Mouse (Mus musculus): ENCODE results near the gene Prdx6b. TPM values are rescaled to one million over a fixed set of nuclear protein-coding genes. Genes with fewer than 3 reads are reported as not detected.
A peak's percentile ranks its signal among the peaks of the same experiment; 100 is the strongest.

Prdx6b gene
- polyA plus RNA-seq, 1 experiment from 2014 or later = not detected

DNA sequence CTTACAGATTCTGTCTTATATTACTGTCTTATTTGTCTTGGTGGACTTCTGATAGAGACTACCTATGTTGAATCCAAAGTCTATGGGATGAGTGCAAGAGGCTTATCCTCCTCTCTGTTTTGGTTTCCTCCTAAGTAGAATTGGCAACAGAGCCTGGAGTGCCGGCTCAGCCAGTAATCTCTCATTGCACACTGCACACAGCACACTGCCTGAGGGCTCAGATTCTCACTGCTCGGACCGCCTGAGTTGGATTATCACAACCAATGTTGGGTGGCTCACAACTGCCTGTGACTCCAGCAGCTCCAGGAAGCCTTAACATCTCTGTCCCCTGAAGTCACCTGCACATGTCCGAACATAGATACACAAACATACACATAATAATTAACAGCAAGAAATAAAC, 19.1 kb downstream of the Prdx6b start:
- Histone ChIP-seq H3K27me3 (ENCODE audit: control insufficient read depth, insufficient read depth, low read length) (no peaks in the 10 kb centered on the region), H3K36me3 (ENCODE audit: control insufficient read depth, insufficient read depth, low read length) (no peaks in the 10 kb centered on the region), H3K9me3 (ENCODE audit: control insufficient read depth, low read length) (no peaks in the 10 kb centered on the region), H3K9ac (replicated peaks; ENCODE audit: low read depth, low read length) (no peak overlapping the region), H3K27ac (ENCODE audit: low read depth, low read length) (no peak overlapping the region), H3K4me2 (ENCODE audit: low read depth, low read length) (no peak overlapping the region), H3K4me3 (ENCODE audit: low read depth, low read length) (no peak overlapping the region), H3K4me1 (ENCODE audit: control insufficient read depth, insufficient read depth, low read length) (peaks cover 5% of the 10 kb centered on the region; the same call in 1 of the 2 replicates)
- ATAC-seq (ENCODE audit: low read depth) = no peak
- 75% methylated on average over 4 of the region's 4 CpGs for WGBS

- no peak overlapping the region for H3K27ac ChIP-seq (ENCODE audit: low read depth, low read length)
- 43% methylated on average over 1 of the region's 1 CpGs for WGBS
- H3K9me3 ChIP-seq (ENCODE audit: control insufficient read depth, low read length) = no peaks in the 10 kb centered on the region
- no peak overlapping the region for H3K4me2 ChIP-seq (ENCODE audit: low read depth, low read length)
- no peaks in the 10 kb centered on the region for H3K27me3 ChIP-seq (ENCODE audit: control insufficient read depth, insufficient read depth, low read length)
- no peak overlapping the region for H3K9ac ChIP-seq (replicated peaks; ENCODE audit: low read depth, low read length)
- 0 out of 2 replicates have a peak, but pooled peaks cover 3% of the 10 kb centered on the region for H3K36me3 ChIP-seq (ENCODE audit: control insufficient read depth, insufficient read depth, low read length)
- peaks cover 6% of the 10 kb centered on the region; the same call in 1 of the 2 replicates for H3K4me1 ChIP-seq (ENCODE audit: control insufficient read depth, insufficient read depth, low read length)
- ATAC-seq (ENCODE audit: low read depth) = no peak
- H3K4me3 ChIP-seq (ENCODE audit: low read depth, low read length) = no peak overlapping the region
These were observed 21.9 kb downstream of the Prdx6b start for GRCm38 (mm10) chr2:80314201-80314600.

GRCm38 (mm10) chr2:80314854-80315241, 22.6 kb downstream of the Prdx6b start:
- peaks cover 6% of the 10 kb centered on the region; the same call in 1 of the 2 replicates for H3K4me1 ChIP-seq (ENCODE audit: control insufficient read depth, insufficient read depth, low read length)
- peak; percentile 32 for ATAC-seq (ENCODE audit: low read depth)
- H3K9me3 ChIP-seq (ENCODE audit: control insufficient read depth, low read length) = no peaks in the 10 kb centered on the region
- peak overlapping the region; percentile 34; the same call in 1 of the 2 replicates for H3K27ac ChIP-seq (ENCODE audit: low read depth, low read length)
- peaks cover 7% of the 10 kb centered on the region; the same call in 1 of the 2 replicates for H3K36me3 ChIP-seq (ENCODE audit: control insufficient read depth, insufficient read depth, low read length)
- H3K27me3 ChIP-seq (ENCODE audit: control insufficient read depth, insufficient read depth, low read length) = no peaks in the 10 kb centered on the region
- H3K4me3 ChIP-seq (ENCODE audit: low read depth, low read length) = peak overlapping the region; percentile 82
- 47% methylated on average over 7 of the region's 7 CpGs for WGBS
- peak overlapping the region; percentile 94; the same call in 1 of the 2 replicates for H3K9ac ChIP-seq (replicated peaks; ENCODE audit: low read depth, low read length)
- H3K4me2 ChIP-seq (ENCODE audit: low read depth, low read length) = peak overlapping the region; percentile 54

DNA sequence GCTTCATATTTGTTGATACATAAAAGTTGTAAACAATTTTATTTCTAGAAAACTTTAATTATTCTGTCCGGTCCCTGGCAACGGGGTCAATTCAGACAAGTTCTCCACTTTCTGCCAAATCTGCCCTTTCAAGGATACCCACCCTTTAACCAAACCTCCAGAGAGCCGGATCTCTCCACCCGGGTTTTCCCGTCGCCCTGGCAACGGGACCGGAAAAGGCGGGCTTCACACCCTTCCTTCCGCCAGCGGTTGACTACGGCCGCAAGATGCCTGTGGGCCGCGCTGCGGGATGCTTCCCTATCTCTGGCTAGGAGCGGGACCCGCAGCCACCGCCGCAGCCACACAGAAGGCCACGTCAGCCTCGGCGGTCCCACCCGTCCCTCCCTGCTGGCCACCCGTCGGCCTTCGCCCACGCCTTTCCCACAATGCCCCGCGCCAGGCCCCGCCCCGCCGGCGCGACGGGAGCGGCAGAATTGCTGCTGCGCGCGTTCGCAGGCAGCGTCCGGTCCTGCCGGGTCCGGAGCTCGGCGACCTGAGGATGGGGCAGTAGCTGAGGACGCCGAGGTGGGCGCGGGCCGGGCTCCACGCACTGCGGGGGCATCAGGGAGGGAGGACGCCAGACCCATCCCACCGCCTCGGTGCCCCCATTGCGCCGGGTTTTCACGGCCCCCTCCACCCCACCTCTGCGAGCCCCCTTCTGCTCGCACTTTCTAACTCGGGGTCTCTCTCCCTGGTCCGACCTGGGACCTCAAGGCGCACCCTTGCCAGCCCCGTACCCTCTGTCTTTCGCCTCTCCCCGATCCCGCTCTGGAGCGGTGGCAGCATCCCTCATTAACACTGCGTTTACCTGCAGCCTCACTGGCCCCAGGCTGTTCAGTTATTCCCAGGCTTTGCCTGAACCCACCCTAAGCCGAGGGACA, 23.2 kb downstream of the Prdx6b start, which contains the start of gene Dnajc10:
TSS of gene Dnajc10 (plus strand) at position 225 of the 920 bp plus-strand sequence.
- H3K27ac ChIP-seq (ENCODE audit: low read depth, low read length) = peak within 1 kb of the TSS; percentile 94
- peaks cover 10% of the 10 kb centered on the region; the same call in 1 of the 2 replicates for H3K36me3 ChIP-seq (ENCODE audit: control insufficient read depth, insufficient read depth, low read length)
- H3K4me3 ChIP-seq (ENCODE audit: low read depth, low read length) = peak within 1 kb of the TSS; percentile 82
- H3K4me2 ChIP-seq (ENCODE audit: low read depth, low read length) = peak within 1 kb of the TSS; percentile 54
- H3K9me3 ChIP-seq (ENCODE audit: control insufficient read depth, low read length) = no peaks in the 10 kb centered on the region
- H3K4me1 ChIP-seq (ENCODE audit: control insufficient read depth, insufficient read depth, low read length) = peaks cover 6% of the 10 kb centered on the region; the same call in 1 of the 2 replicates
- under 1% methylated on average over 60 of the region's 72 CpGs for WGBS
- H3K9ac ChIP-seq (replicated peaks; ENCODE audit: low read depth, low read length) = peak within 1 kb of the TSS; percentile 94
- peak; percentile 97 for ATAC-seq (ENCODE audit: low read depth)
- H3K27me3 ChIP-seq (ENCODE audit: control insufficient read depth, insufficient read depth, low read length) = no peaks in the 10 kb centered on the region

GRCm38 (mm10) chr2:80322878-80323277, 30.6 kb downstream of the Prdx6b start:
- no peak for ATAC-seq (ENCODE audit: low read depth)
- Histone ChIP-seq H3K27me3 (ENCODE audit: control insufficient read depth, insufficient read depth, low read length) (no peaks in the 10 kb centered on the region), H3K4me1 (ENCODE audit: control insufficient read depth, insufficient read depth, low read length) (no peaks in the 10 kb centered on the region), H3K9me3 (ENCODE audit: control insufficient read depth, low read length) (no peaks in the 10 kb centered on the region), H3K27ac (ENCODE audit: low read depth, low read length) (no peak overlapping the region), H3K9ac (replicated peaks; ENCODE audit: low read depth, low read length) (no peak overlapping the region), H3K4me3 (ENCODE audit: low read depth, low read length) (no peak overlapping the region), H3K4me2 (ENCODE audit: low read depth, low read length) (no peak overlapping the region), H3K36me3 (ENCODE audit: control insufficient read depth, insufficient read depth, low read length) (peaks cover 55% of the 10 kb centered on the region; the same call in 1 of the 2 replicates)
- WGBS = 94% methylated on average over 4 of the region's 4 CpGs

- Histone ChIP-seq H3K27ac (ENCODE audit: low read depth, low read length) (no peak overlapping the region), H3K27me3 (ENCODE audit: control insufficient read depth, insufficient read depth, low read length) (no peaks in the 10 kb centered on the region), H3K4me3 (ENCODE audit: low read depth, low read length) (no peak overlapping the region), H3K36me3 (ENCODE audit: control insufficient read depth, insufficient read depth, low read length) (peaks cover 50% of the 10 kb centered on the region; the same call in 1 of the 2 replicates), H3K9ac (replicated peaks; ENCODE audit: low read depth, low read length) (no peak overlapping the region), H3K9me3 (ENCODE audit: control insufficient read depth, low read length) (no peaks in the 10 kb centered on the region), H3K4me2 (ENCODE audit: low read depth, low read length) (no peak overlapping the region), H3K4me1 (ENCODE audit: control insufficient read depth, insufficient read depth, low read length) (no peaks in the 10 kb centered on the region)
- WGBS = 94% methylated on average over 2 of the region's 2 CpGs
- no peak for ATAC-seq (ENCODE audit: low read depth)
These were observed 33.5 kb downstream of the Prdx6b start for GRCm38 (mm10) chr2:80325779-80326178.

GRCm38 (mm10) chr2:80327272-80327671, 35.0 kb downstream of the Prdx6b start:
- H3K27ac ChIP-seq (ENCODE audit: low read depth, low read length) = no peak overlapping the region
- H3K9ac ChIP-seq (replicated peaks; ENCODE audit: low read depth, low read length) = no peak overlapping the region
- H3K36me3 ChIP-seq (ENCODE audit: control insufficient read depth, insufficient read depth, low read length) = peaks cover 44% of the 10 kb centered on the region; the same call in 1 of the 2 replicates
- no peak overlapping the region for H3K4me2 ChIP-seq (ENCODE audit: low read depth, low read length)
- ATAC-seq (ENCODE audit: low read depth) = no peak
- WGBS = 94% methylated on average over 6 of the region's 6 CpGs
- no peaks in the 10 kb centered on the region for H3K4me1 ChIP-seq (ENCODE audit: control insufficient read depth, insufficient read depth, low read length)
- no peak overlapping the region for H3K4me3 ChIP-seq (ENCODE audit: low read depth, low read length)
- H3K27me3 ChIP-seq (ENCODE audit: control insufficient read depth, insufficient read depth, low read length) = no peaks in the 10 kb centered on the region
- no peaks in the 10 kb centered on the region for H3K9me3 ChIP-seq (ENCODE audit: control insufficient read depth, low read length)

- Histone ChIP-seq H3K36me3 (ENCODE audit: control insufficient read depth, insufficient read depth, low read length) (peaks cover 41% of the 10 kb centered on the region), H3K9me3 (ENCODE audit: control insufficient read depth, low read length) (no peaks in the 10 kb centered on the region), H3K4me1 (ENCODE audit: control insufficient read depth, insufficient read depth, low read length) (no peaks in the 10 kb centered on the region), H3K27me3 (ENCODE audit: control insufficient read depth, insufficient read depth, low read length) (no peaks in the 10 kb centered on the region), H3K4me3 (ENCODE audit: low read depth, low read length) (no peak overlapping the region), H3K27ac (ENCODE audit: low read depth, low read length) (no peak overlapping the region), H3K4me2 (ENCODE audit: low read depth, low read length) (no peak overlapping the region), H3K9ac (replicated peaks; ENCODE audit: low read depth, low read length) (no peak overlapping the region)
- WGBS = 95% methylated on average over 7 of the region's 7 CpGs
- ATAC-seq (ENCODE audit: low read depth) = no peak
These were observed 36.8 kb downstream of the Prdx6b start for GRCm38 (mm10) chr2:80328961-80329653.

Data from neural tube, embryonic 14.5 days (tissue).